Mouse (Mus musculus) T-helper 1 cell (primary cell): ENCODE results near the gene Tmem9.

ENCODE experiments used
- in situ Hi-C: fragments of 300-600 bp; cut with MboI, MseI; formaldehyde crosslinking; loops from one replicate; pipeline ENCODE4 v1.15.1; 2025; ENCODE audit warnings: high pct_unique_total_duplicates

Tmem9 gene

GRCm38 (mm10) chr1:136007211-136008158, at the start of gene Tmem9:
Tmem9 (plus strand) TSS chr1:136008150.
- in situ Hi-C loops, result no loop called here

- in situ Hi-C loops, result no loop called here
Measured at GRCm38 (mm10) chr1:135958483-135958882, 49.5 kb upstream of the Tmem9 start.

GRCm38 (mm10) chr1:135963177-135963576, 44.8 kb upstream of the Tmem9 start:
- in situ Hi-C loops, result no loop called here

GRCm38 (mm10) chr1:135964561-135964960, 43.4 kb upstream of the Tmem9 start:
- in situ Hi-C loops, result no loop called here

GRCm38 (mm10) chr1:135967739-135968138, 40.2 kb upstream of the Tmem9 start:
- in situ Hi-C loops, result no loop called here

GRCm38 (mm10) chr1:135970486-135970885, 37.5 kb upstream of the Tmem9 start:
- in situ Hi-C loops, result no loop called here

GRCm38 (mm10) chr1:135972576-135972975, 35.4 kb upstream of the Tmem9 start:
- in situ Hi-C loops, result no loop called here

GRCm38 (mm10) chr1:135984105-135984504, 23.8 kb upstream of the Tmem9 start:
- in situ Hi-C loops, result no loop called here

- in situ Hi-C loops, result no loop called here
Measured at GRCm38 (mm10) chr1:135989876-135990275, 18.1 kb upstream of the Tmem9 start.

- in situ Hi-C loops, result no loop called here
Measured at GRCm38 (mm10) chr1:135993470-135993869, 14.5 kb upstream of the Tmem9 start.

- in situ Hi-C loops, result no loop called here
Measured at GRCm38 (mm10) chr1:135997537-135997936, 10.4 kb upstream of the Tmem9 start.

GRCm38 (mm10) chr1:135999720-136000287, 8.1 kb upstream of the Tmem9 start:
- in situ Hi-C loops, result no loop called here

GRCm38 (mm10) chr1:136001438-136001837, 6.5 kb upstream of the Tmem9 start:
- in situ Hi-C loops, result no loop called here

- in situ Hi-C loops, result no loop called here
Measured at GRCm38 (mm10) chr1:136006292-136006748, 1.6 kb upstream of the Tmem9 start, which contains the start of gene Igfn1. Igfn1 (minus strand) TSS chr1:136006342.

GRCm38 (mm10) chr1:136008159-136008533, 196 bp downstream of the Tmem9 start:
- in situ Hi-C loops, result no loop called here

GRCm38 (mm10) chr1:136010247-136010646, 2.3 kb downstream of the Tmem9 start:
- in situ Hi-C loops, result no loop called here

GRCm38 (mm10) chr1:136013513-136013912, 5.6 kb downstream of the Tmem9 start:
- in situ Hi-C loops, result no loop called here

GRCm38 (mm10) chr1:136014796-136015502, 7.0 kb downstream of the Tmem9 start:
- in situ Hi-C loops, result no loop called here

- in situ Hi-C loops, result no loop called here
Measured at GRCm38 (mm10) chr1:136017307-136017706, 9.4 kb downstream of the Tmem9 start.

GRCm38 (mm10) chr1:136017907-136018313, 10.0 kb downstream of the Tmem9 start:
- in situ Hi-C loops, result no loop called here

GRCm38 (mm10) chr1:136018390-136019189, 10.6 kb downstream of the Tmem9 start:
- in situ Hi-C loops, result no loop called here
